Mouse (Mus musculus): ENCODE measurements around the gene Scn8a. TPM values are rescaled to one million over a fixed set of nuclear protein-coding genes. Genes with fewer than 3 reads are reported as not detected.

The Scn8a gene
- total RNA-seq, 1 experiment from 2014 or later: 4.2 TPM

GRCm38 (mm10) chr15:100881385-100881784 lies 11.7 kb downstream of the Scn8a start:
- DNase-seq: no peak

GRCm38 (mm10) chr15:100884481-100884880 lies 14.8 kb downstream of the Scn8a start:
- no peak for DNase-seq

GRCm38 (mm10) chr15:100891962-100892361 lies 22.3 kb downstream of the Scn8a start:
- DNase-seq: peak; percentile 6

DNA sequence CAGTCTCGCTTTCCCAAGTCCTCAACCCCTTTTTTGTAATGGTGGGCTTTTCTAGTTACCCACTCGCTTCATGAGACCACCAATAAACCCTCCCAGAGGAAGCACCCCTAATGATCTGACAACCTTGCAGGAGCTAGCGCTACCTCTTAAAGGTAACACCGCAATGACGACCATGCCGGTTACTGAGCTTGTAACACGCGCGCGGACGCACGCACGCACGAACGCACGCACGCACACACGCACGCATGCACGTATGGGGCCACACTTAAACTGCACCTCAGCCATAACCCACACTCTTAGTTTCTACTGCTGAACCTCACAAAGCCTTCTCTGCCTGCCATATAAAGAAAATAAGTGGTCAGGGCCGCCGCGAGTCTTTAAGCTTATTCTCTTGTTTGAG lies 26.8 kb downstream of the Scn8a start:
- no peak for DNase-seq

GRCm38 (mm10) chr15:100903811-100904210 lies 34.2 kb downstream of the Scn8a start:
- DNase-seq: no peak

GRCm38 (mm10) chr15:100905006-100905405 lies 35.3 kb downstream of the Scn8a start:
- peak; percentile 26 for DNase-seq

GRCm38 (mm10) chr15:100905751-100906150 lies 36.1 kb downstream of the Scn8a start:
- DNase-seq: no peak

- DNase-seq: no peak
Measured at GRCm38 (mm10) chr15:100908817-100909216, 39.2 kb downstream of the Scn8a start.

DNA sequence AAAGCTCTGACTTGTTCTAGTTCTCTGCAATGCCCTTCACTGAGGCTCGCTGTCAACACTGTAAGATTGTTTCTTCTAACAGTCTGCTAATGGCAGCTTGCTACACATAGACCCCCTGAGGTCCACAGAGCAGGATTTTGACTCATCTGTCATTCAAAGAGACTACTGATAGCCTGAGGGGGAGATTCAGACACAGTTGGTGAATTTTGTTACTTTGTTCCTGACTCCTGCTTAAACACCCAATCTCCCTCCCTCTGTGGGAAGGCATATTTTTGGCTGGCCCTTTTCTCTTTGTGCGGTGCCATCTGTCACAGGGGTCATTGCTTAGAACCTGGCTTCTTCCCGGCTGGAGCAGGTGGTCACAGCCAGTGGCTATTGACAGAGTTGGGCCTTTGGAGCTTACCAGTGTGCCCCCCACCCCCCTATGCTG lies 40.1 kb downstream of the Scn8a start:
- DNase-seq: no peak

DNA sequence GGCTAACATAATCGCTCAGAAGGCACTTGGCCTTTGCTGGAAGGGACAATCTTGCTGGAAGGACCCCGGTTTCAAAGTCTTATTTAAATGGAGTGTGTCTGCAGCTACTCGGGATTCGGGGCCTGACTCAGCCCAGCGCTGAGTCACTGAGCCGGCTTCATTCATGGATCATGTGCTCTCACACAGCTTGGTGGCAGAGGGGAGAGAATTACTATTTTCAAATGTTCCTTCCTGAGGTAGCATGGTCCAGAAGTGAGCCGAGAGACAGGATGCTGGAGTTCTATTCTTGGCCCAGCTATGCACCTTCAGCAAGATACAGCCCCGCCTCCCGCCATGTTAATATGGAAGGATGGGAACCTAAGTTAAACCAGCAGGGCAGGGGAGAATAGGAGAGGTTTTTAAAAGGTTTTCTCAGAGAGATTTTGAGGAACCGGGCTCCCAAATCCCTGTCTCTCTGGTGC lies 40.8 kb downstream of the Scn8a start:
- peak; percentile 38 for DNase-seq

DNA sequence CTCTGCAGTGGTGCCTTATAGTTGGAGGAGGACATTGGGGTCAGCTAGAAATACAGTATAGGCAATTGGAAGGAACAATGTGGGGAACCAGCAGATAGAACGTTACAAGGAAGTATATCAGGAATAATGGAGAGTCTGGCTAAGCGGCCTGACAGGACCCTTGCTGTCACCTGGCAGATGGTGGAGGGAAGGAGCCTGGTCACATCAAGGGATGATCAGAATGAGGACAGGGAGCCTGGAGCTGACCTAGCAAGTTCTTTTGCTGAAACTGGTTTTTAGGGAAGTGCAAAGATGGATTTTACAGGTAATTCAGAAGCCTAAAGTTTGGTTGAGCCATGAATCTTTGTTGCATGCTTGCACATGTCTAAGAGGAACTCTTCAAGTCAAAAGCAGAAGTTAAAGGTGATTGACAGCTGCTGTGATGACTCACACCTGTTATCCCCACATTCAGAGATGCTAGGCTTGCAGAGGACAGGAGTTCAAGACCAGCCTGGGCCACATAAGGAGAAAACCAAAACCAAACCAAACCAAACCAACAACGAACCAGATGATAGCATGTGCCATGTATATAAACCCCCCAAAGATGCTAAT lies 43.1 kb downstream of the Scn8a start:
- DNase-seq: no peak

GRCm38 (mm10) chr15:100914734-100915242 lies 45.1 kb downstream of the Scn8a start:
- peak; percentile 56 for DNase-seq

GRCm38 (mm10) chr15:100918046-100918445 lies 48.4 kb downstream of the Scn8a start:
- DNase-seq: no peak

DNA sequence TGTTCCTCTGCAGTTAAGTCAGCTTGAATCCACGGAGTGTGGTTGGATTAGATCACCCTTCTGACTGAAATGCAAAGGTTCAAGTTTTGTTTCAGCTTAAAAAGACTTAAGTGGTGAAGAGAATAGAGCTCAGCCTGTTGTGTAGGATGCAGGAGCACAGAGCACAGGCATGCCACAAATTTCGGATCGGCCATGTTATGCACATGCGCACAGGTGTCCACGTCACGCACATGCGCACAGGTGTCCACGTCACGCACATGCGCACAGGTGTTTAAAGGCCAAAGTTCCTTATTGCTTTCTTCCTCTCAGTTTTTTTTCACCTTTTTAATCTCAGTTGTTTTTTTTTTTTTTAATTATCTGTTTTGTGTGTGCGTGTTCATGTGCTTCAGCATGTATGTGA lies 52.6 kb downstream of the Scn8a start:
- no peak for DNase-seq

DNA sequence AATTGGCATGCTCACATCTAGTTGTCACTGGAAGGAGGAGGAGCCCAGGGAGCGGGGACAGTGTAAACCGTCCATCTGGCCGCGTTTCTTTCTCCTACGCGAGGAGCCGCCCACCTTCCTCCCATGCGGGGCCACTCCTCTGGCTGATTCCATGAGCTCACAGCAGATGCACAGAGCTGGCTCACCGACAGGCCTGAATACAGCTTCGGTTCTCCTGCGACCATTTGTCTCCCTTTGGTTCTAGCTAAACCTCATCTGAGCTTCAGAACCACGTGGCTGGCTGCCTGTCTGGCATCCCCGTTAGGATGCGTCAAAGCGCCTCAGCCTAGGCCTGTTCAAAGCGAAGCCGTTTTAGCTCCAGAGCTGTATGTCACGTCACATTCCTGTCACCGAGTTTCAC lies 53.8 kb downstream of the Scn8a start:
- DNase-seq: peak; percentile 68

- DNase-seq: no peak
Measured at GRCm38 (mm10) chr15:100924941-100925340, 55.3 kb downstream of the Scn8a start.

DNA sequence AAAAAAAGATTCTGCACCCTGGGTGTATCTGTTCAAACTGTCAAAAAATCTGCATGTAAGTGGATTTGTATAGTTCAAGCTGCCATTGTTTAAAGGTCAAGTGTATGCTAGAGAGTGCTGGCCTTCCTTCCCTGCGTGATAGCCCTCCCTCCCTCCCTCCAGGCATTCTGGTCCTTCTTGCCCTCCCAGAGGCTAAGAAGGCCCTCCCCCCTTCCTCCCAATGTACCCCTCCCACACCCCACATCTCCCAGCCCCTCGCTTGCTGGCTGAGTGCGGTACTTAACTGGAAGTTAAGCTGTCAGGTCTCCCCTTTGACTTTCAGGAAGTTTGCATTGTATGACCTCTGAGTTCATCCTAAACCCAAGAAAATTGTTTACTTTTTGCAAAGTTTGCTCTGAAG lies 60.8 kb downstream of the Scn8a start:
- DNase-seq: no peak

DNA sequence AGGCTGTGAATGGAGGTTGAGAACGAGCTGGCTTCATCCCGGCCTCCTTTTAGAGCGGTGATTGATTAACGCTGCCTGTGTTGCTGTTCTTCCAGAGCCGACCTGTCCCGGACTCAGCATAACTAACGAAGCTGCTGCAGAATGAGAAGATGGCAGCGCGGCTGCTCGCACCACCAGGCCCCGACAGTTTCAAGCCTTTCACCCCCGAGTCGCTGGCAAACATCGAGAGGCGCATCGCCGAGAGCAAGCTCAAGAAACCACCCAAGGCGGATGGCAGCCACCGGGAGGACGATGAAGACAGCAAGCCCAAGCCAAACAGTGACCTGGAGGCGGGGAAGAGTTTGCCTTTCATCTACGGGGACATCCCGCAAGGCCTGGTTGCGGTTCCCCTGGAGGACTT lies 66.5 kb downstream of the Scn8a start:
- no peak for DNase-seq

DNA sequence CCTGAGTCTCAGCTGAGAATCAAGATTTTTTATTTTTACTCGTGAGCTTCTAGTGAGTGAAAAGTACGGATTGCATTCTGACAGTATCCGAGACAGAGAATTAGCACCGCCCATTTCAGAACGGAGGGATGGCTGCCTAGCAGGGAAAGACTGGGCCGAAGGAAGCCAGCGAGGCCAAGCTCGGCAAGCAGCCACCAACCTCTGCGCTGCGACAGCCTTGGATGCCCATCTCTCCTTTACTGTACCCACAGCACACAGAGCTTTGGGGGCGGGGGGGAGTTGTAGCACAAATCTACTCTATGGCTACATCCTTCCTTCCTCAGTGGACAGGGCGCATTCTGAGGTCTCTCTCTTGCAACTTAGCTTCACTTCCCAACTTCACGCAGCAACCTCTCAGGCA lies 78.7 kb downstream of the Scn8a start:
- no peak for DNase-seq

DNA sequence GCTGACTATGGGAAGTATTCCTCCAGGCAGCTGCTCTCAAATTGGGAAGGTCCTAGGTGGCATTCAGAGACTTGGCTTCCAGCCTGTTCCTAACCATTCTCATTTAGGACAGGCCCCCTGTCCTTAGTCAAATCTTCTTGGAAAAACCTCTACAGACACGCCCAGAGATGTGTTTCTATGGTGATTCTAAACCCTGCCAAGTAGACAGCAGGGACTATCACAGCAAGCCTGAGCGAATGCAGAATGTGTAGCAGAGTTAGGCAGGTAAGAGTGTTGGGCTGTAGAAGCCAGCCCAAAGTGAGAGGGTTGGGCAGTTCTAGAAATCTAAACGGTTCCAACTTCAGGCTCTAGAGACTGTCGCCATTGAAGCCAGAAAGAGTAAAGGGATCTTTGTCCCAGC lies 79.5 kb downstream of the Scn8a start:
- no peak for DNase-seq

GRCm38 (mm10) chr15:100951491-100951890 lies 81.8 kb downstream of the Scn8a start:
- no peak for DNase-seq

- DNase-seq: no peak
Measured at GRCm38 (mm10) chr15:100952292-100952691, 82.6 kb downstream of the Scn8a start.

- no peak for DNase-seq
Measured at GRCm38 (mm10) chr15:100952854-100953253, 83.2 kb downstream of the Scn8a start.

- DNase-seq: no peak
Measured at GRCm38 (mm10) chr15:100953955-100954354, 84.3 kb downstream of the Scn8a start.

- no peak for DNase-seq
Measured at GRCm38 (mm10) chr15:100954751-100955150, 85.1 kb downstream of the Scn8a start.
